Mouse (Mus musculus): Measurements from ENCODE around the gene Sec14l2.

Sec14l2 gene

DNA sequence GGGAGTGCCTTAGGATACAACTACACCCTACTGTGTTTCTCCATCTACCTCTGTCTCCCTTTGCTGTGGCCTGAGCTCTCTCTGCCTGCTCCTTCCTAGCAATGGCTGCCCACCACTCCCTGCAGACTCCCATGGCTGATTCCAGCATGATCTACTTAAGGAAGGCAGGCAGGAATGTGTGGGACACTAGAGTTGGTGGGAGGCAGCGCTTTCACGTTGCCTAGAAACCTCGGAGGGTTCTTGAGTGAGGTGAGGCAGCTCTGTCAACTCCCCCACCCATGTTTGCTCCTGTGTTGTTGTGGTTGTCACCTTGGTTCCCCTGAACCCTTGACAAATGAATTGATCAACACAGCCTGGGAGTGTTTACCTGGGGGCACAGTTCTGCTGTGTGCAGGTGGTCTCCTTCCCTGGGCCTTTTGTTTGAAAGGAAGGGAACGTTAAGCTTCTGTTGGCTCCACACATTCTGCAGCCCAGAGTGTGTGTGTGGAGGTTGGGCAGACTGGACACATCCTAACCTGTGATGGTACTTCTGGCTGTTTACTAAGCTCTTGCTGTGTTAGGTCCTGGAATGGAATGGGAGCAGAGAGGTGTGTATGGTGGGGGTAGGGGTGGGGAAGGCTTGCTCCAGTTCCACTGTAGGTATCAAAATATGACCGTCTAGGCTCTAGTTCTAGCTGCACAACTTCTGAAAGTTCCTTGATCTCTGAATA is 62.2 kb downstream of the Sec14l2 start:
- TF ChIP-seq GATA4 (IDR thresholded peaks at IDR 0.05; ENCODE audit: insufficient replicate concordance, low read length): no peak

DNA sequence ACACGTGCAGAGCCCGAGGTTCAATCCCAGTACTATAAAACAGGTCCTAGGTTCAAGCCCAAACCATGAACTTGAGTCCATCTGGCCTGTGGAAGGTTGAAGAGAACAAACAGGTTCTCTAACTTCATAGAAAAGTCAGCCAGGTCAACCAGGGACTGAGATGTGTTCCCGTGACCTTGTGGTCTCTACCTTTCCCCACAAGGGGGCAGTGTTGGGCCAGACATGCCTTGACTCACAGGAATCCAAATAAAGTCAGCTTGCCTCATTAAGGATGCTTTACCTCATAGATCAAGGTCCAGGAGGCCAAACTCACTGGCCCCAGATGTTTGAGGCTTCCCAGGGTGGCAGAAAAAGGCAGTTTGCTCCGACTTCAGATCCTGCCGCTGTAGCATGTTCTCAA is 69.6 kb downstream of the Sec14l2 start:
- TF ChIP-seq GATA4 (IDR thresholded peaks at IDR 0.05; ENCODE audit: insufficient replicate concordance, low read length): no peak

DNA sequence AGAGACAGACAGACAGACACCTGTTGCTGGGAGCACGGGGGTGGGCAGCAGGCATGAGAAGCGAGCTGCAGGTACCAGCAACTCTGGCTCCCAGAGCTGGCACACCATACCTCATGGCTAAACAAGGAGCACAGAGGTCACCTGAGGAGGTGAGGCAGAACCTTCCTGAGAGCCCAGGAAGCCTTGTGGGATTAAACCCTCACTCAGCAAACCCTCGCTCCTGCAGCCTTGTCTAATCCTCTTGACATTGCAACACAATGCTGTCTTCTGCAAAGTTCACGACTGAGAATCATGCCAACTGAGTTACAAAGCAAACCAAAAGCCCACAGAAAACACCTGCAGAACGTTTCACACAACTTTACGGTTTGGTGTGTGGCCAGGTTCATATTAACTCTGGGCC is 74.8 kb downstream of the Sec14l2 start:
- no peak for TF ChIP-seq GATA4 (IDR thresholded peaks at IDR 0.05; ENCODE audit: insufficient replicate concordance, low read length)

DNA sequence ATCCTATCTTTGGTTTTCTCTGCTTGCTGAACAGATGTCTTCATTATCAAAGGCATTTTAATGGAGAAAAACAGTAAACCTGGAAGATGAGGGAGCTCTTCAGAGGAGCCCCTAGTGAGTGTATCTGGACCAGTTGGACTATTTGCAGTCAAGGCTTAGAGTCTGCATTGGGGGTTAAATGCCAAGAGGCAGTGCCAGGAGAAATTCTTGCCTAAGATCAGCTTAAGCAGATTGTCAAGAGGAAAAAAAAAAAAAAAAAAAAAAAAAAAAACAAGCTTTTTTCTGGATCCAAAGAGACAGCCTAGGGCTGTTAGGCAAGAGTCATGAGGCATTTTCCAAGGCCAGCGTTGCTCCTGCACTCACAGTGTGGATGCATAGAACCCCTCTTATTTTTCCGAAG is 75.4 kb downstream of the Sec14l2 start:
- TF ChIP-seq GATA4 (IDR thresholded peaks at IDR 0.05; ENCODE audit: insufficient replicate concordance, low read length): no peak

All from liver, adult (tissue).